Mouse (Mus musculus) embryo, embryonic 11.5 days (tissue): ENCODE results near the gene Isy1.
A peak's percentile ranks its signal among the peaks of the same experiment; 100 is the strongest.

ENCODE experiments used
- DNase-seq: peaks from one replicate; pipeline ENCODE4 v3.0.0-alpha.2; 2012; ENCODE audit warnings: low read depth, low spot score

Isy1 gene

GRCm38 (mm10) chr6:87838551-87839197 lies at the start of gene Isy1:
TSS of gene Isy1 (minus strand) at chr6:87838798.
- DNase-seq, result peak; percentile 94

- DNase-seq, result peak; percentile 99
Observed at GRCm38 (mm10) chr6:87887594-87888233, 49.1 kb upstream of the Isy1 start, which contains the start of gene Copg1. TSS of gene Copg1 (plus strand) at chr6:87887814.

GRCm38 (mm10) chr6:87886721-87887120 lies 48.1 kb upstream of the Isy1 start:
- DNase-seq, result no peak

GRCm38 (mm10) chr6:87882816-87883215 lies 44.2 kb upstream of the Isy1 start:
- no peak for DNase-seq

- DNase-seq, result no peak
Observed at GRCm38 (mm10) chr6:87882221-87882620, 43.6 kb upstream of the Isy1 start.

- no peak for DNase-seq
Observed at GRCm38 (mm10) chr6:87879628-87880027, 41.0 kb upstream of the Isy1 start.

- no peak for DNase-seq
Observed at GRCm38 (mm10) chr6:87879010-87879409, 40.4 kb upstream of the Isy1 start.

- no peak for DNase-seq
Observed at GRCm38 (mm10) chr6:87876068-87876643, 37.6 kb upstream of the Isy1 start.

GRCm38 (mm10) chr6:87875562-87875961 lies 37.0 kb upstream of the Isy1 start:
- no peak for DNase-seq

GRCm38 (mm10) chr6:87875083-87875482 lies 36.5 kb upstream of the Isy1 start:
- no peak for DNase-seq

- DNase-seq, result no peak
Observed at GRCm38 (mm10) chr6:87873963-87874362, 35.4 kb upstream of the Isy1 start.

GRCm38 (mm10) chr6:87873104-87873503 lies 34.5 kb upstream of the Isy1 start:
- no peak for DNase-seq

- no peak for DNase-seq
Observed at GRCm38 (mm10) chr6:87871240-87871639, 32.6 kb upstream of the Isy1 start.

GRCm38 (mm10) chr6:87870440-87870839 lies 31.8 kb upstream of the Isy1 start:
- no peak for DNase-seq

- DNase-seq, result no peak
Observed at GRCm38 (mm10) chr6:87868871-87869506, 30.4 kb upstream of the Isy1 start.

- DNase-seq, result no peak
Observed at GRCm38 (mm10) chr6:87867256-87867655, 28.7 kb upstream of the Isy1 start.

GRCm38 (mm10) chr6:87866211-87866610 lies 27.6 kb upstream of the Isy1 start:
- DNase-seq, result no peak

- DNase-seq, result no peak
Observed at GRCm38 (mm10) chr6:87857071-87857470, 18.5 kb upstream of the Isy1 start.

GRCm38 (mm10) chr6:87853446-87853845 lies 14.8 kb upstream of the Isy1 start:
- no peak for DNase-seq

GRCm38 (mm10) chr6:87851871-87852270 lies 13.3 kb upstream of the Isy1 start:
- no peak for DNase-seq

GRCm38 (mm10) chr6:87850900-87851614 lies 12.5 kb upstream of the Isy1 start, which contains the start of gene Cnbp:
TSS of gene Cnbp (minus strand) at chr6:87851106.
- peak; percentile 95 for DNase-seq
